Mouse (Mus musculus) midbrain, embryonic 13.5 days (tissue): ENCODE results near the gene Iqgap2. TPM values are rescaled to one million over a fixed set of nuclear protein-coding genes. Genes with fewer than 3 reads are reported as not detected.

Experiments used
- ATAC-seq: fragments of 200-750 bp; cut with Nextera tagmentation; 2 replicates; pipeline ENCODE4 v1.8.0; 2017; ENCODE audit warnings: mild to moderate bottlenecking, moderate TSS enrichment, moderate library complexity
- H3K27ac ChIP-seq: fragments of 300-500 bp; sonication (generic); 2 replicates; pipeline ENCODE4 v1.5.1; 2015; ENCODE audit warnings: inconsistent platforms, mild to moderate bottlenecking, moderate library complexity
- H3K27me3 ChIP-seq: fragments of 300-500 bp; sonication (generic); 2 replicates; pipeline ENCODE4 v1.6.1; 2015; ENCODE audit warnings: mild to moderate bottlenecking, inconsistent platforms
- H3K36me3 ChIP-seq: fragments of 300-500 bp; sonication (generic); 2 replicates; pipeline ENCODE4 v1.6.1; 2015; ENCODE audit warnings: mild to moderate bottlenecking, inconsistent platforms
- H3K4me1 ChIP-seq: fragments of 300-500 bp; sonication (generic); replicated peaks from 2 replicates; pipeline ENCODE4 v1.6.1; 2015; ENCODE audit warnings: inconsistent platforms
- H3K4me2 ChIP-seq: fragments of 300-500 bp; sonication (generic); replicated peaks from 2 replicates; pipeline ENCODE4 v1.6.1; 2015; ENCODE audit warnings: moderate library complexity, mild to moderate bottlenecking, inconsistent platforms
- H3K4me3 ChIP-seq: fragments of 300-500 bp; sonication (generic); replicated peaks from 2 replicates; pipeline ENCODE4 v1.5.1; 2015; ENCODE audit warnings: mild to moderate bottlenecking, inconsistent platforms
- H3K9ac ChIP-seq: fragments of 300-500 bp; sonication (generic); replicated peaks from 2 replicates; pipeline ENCODE4 v1.6.1; 2015; ENCODE audit warnings: mild to moderate bottlenecking, inconsistent platforms
- H3K9me3 ChIP-seq: fragments of 300-500 bp; sonication (generic); 2 replicates; pipeline ENCODE4 v1.6.1; 2016; ENCODE audit warnings: mild to moderate bottlenecking, inconsistent platforms
- WGBS: fragments of 180-500 bp; shearing (Covaris S2); methylation state at CpG from one replicate; pipeline ENCODE4 v1.1.7; 2015; 5-methylcytosine and 5-hydroxymethylcytosine counted together
- polyA plus RNA-seq: library from polyadenylated mRNA; unstranded; fragments of >200 nt; fragmentation: Nextera tagmentation; extraction: Ambion mirVana; gene quantifications from 2 replicates; pipeline ENCODE4 v1.2.1, GENCODE M21; 2015

Gene Iqgap2
- polyA plus RNA-seq, 1 experiment from 2014 or later, result 7.4 TPM

GRCm38 (mm10) chr13:95598232-95598920 lies 293.3 kb downstream of the Iqgap2 start:
- Histone ChIP-seq H3K9ac (no peak overlapping the region), H3K36me3 (peaks cover 23% of the 10 kb centered on the region), H3K4me1 (no peaks in the 10 kb centered on the region), H3K27me3 (no peaks in the 10 kb centered on the region), H3K4me2 (no peak overlapping the region), H3K4me3 (no peak overlapping the region), H3K27ac (no peak overlapping the region), H3K9me3 (no peaks in the 10 kb centered on the region)
- 91% methylated on average over 18 of the region's 18 CpGs for WGBS
- no peak for ATAC-seq

GRCm38 (mm10) chr13:95597578-95597977 lies 294.1 kb downstream of the Iqgap2 start:
- Histone ChIP-seq H3K4me3 (no peak overlapping the region), H3K27ac (no peak overlapping the region), H3K4me2 (no peak overlapping the region), H3K4me1 (no peaks in the 10 kb centered on the region), H3K9ac (no peak overlapping the region), H3K36me3 (peaks cover 15% of the 10 kb centered on the region), H3K27me3 (no peaks in the 10 kb centered on the region), H3K9me3 (no peaks in the 10 kb centered on the region)
- ATAC-seq, result no peak
- 92% methylated on average over 10 of the region's 10 CpGs for WGBS

- peaks cover 11% of the 10 kb centered on the region for H3K36me3 ChIP-seq
- H3K4me2 ChIP-seq, result no peak overlapping the region
- no peaks in the 10 kb centered on the region for H3K27me3 ChIP-seq
- no peak overlapping the region for H3K4me3 ChIP-seq
- H3K9me3 ChIP-seq, result no peaks in the 10 kb centered on the region
- 76% methylated on average over 7 of the region's 7 CpGs for WGBS
- H3K27ac ChIP-seq, result no peak overlapping the region
- H3K9ac ChIP-seq, result no peak overlapping the region
- no peak for ATAC-seq
- no peaks in the 10 kb centered on the region for H3K4me1 ChIP-seq
Observed at GRCm38 (mm10) chr13:95596689-95597088, 295.0 kb downstream of the Iqgap2 start.

DNA sequence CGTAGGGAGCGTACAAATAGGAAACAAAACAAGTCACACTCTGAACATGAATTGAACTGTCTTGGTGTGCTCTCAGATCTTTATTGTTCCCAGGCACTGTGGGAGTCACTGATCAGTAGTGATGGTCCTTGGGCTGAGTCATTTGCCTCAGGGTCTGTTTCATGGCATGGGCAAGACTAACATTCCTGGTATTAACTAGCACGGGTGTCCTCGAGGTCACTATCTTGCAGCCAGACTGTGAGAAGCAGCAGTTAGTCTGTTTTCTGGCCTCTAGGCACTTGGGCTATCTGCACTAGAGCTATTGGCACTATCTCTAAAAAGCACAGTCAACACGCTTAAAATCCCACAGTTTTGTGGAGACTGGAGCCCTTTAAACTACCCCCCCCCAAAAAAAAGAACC lies 295.8 kb downstream of the Iqgap2 start:
- no peak overlapping the region for H3K4me2 ChIP-seq
- no peaks in the 10 kb centered on the region for H3K9me3 ChIP-seq
- H3K9ac ChIP-seq, result no peak overlapping the region
- 77% methylated on average over 5 of the region's 5 CpGs for WGBS
- no peaks in the 10 kb centered on the region for H3K27me3 ChIP-seq
- no peak overlapping the region for H3K4me3 ChIP-seq
- H3K36me3 ChIP-seq, result peaks cover 4% of the 10 kb centered on the region; the same call in 1 of the 2 replicates
- no peaks in the 10 kb centered on the region for H3K4me1 ChIP-seq
- no peak for ATAC-seq
- H3K27ac ChIP-seq, result no peak overlapping the region

GRCm38 (mm10) chr13:95595411-95595810 lies 296.3 kb downstream of the Iqgap2 start:
- 93% methylated on average over 7 of the region's 7 CpGs for WGBS
- no peaks in the 10 kb centered on the region for H3K27me3 ChIP-seq
- no peak overlapping the region for H3K9ac ChIP-seq
- no peaks in the 10 kb centered on the region for H3K9me3 ChIP-seq
- no peak overlapping the region for H3K4me3 ChIP-seq
- no peak for ATAC-seq
- no peak overlapping the region for H3K4me2 ChIP-seq
- no peaks in the 10 kb centered on the region for H3K36me3 ChIP-seq
- no peaks in the 10 kb centered on the region for H3K4me1 ChIP-seq
- no peak overlapping the region for H3K27ac ChIP-seq

- WGBS, result 88% methylated on average over 10 of the region's 10 CpGs
- Histone ChIP-seq H3K27ac (no peak overlapping the region), H3K4me1 (no peaks in the 10 kb centered on the region), H3K36me3 (no peaks in the 10 kb centered on the region), H3K9me3 (no peaks in the 10 kb centered on the region), H3K4me2 (no peak overlapping the region), H3K4me3 (no peak overlapping the region), H3K9ac (no peak overlapping the region), H3K27me3 (no peaks in the 10 kb centered on the region)
- no peak for ATAC-seq
Observed at GRCm38 (mm10) chr13:95592860-95593259, 298.9 kb downstream of the Iqgap2 start.

- Histone ChIP-seq H3K4me2 (no peak overlapping the region), H3K9ac (no peak overlapping the region), H3K4me3 (no peak overlapping the region), H3K9me3 (no peaks in the 10 kb centered on the region), H3K27me3 (no peaks in the 10 kb centered on the region), H3K27ac (no peak overlapping the region), H3K4me1 (no peaks in the 10 kb centered on the region), H3K36me3 (no peaks in the 10 kb centered on the region)
- 87% methylated on average over 3 of the region's 3 CpGs for WGBS
- no peak for ATAC-seq
Observed at GRCm38 (mm10) chr13:95591606-95592005, 300.1 kb downstream of the Iqgap2 start.

GRCm38 (mm10) chr13:95587628-95588027 lies 304.1 kb downstream of the Iqgap2 start:
- Histone ChIP-seq H3K27me3 (no peaks in the 10 kb centered on the region), H3K4me1 (peaks cover 6% of the 10 kb centered on the region), H3K9ac (no peak overlapping the region), H3K27ac (no peak overlapping the region), H3K36me3 (no peaks in the 10 kb centered on the region), H3K4me3 (no peak overlapping the region), H3K4me2 (no peak overlapping the region), H3K9me3 (no peaks in the 10 kb centered on the region)
- 82% methylated on average over 4 of the region's 4 CpGs for WGBS
- no peak for ATAC-seq

- Histone ChIP-seq H3K27me3 (no peaks in the 10 kb centered on the region), H3K4me2 (no peak overlapping the region), H3K4me1 (peaks cover 6% of the 10 kb centered on the region), H3K9me3 (no peaks in the 10 kb centered on the region), H3K36me3 (no peaks in the 10 kb centered on the region), H3K4me3 (no peak overlapping the region), H3K27ac (no peak overlapping the region), H3K9ac (no peak overlapping the region)
- no peak for ATAC-seq
- 90% methylated on average over 5 of the region's 5 CpGs for WGBS
Observed at GRCm38 (mm10) chr13:95584898-95585297, 306.8 kb downstream of the Iqgap2 start.

GRCm38 (mm10) chr13:95583237-95584189 lies 308.2 kb downstream of the Iqgap2 start:
- Histone ChIP-seq H3K4me3 (no peak overlapping the region), H3K27me3 (no peaks in the 10 kb centered on the region), H3K27ac (no peak overlapping the region), H3K9me3 (no peaks in the 10 kb centered on the region), H3K4me2 (no peak overlapping the region), H3K9ac (no peak overlapping the region), H3K4me1 (peaks cover 6% of the 10 kb centered on the region), H3K36me3 (no peaks in the 10 kb centered on the region)
- ATAC-seq, result peak; percentile 83
- 56% methylated on average over 19 of the region's 19 CpGs for WGBS

DNA sequence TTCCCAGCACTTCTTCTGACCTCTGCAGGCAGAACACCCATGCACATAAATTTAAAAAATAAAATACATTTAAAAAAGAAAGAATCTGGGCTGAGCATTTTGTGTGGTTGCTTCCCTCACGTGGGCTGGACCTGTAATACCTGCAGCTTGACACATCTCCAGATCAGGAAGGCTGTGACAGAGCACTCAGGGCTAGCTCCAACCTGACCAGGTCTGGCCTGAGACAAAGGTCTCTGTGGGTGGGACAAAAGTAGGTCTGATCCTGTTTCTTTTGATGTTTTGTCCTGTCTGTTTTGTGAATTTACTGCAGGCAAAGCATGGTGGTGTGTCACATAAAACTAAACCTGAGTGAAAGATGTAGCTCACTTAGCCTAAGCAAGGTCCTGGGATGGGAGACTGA lies 309.9 kb downstream of the Iqgap2 start:
- H3K4me2 ChIP-seq, result no peak overlapping the region
- peaks cover 6% of the 10 kb centered on the region for H3K4me1 ChIP-seq
- H3K4me3 ChIP-seq, result no peak overlapping the region
- H3K9me3 ChIP-seq, result no peaks in the 10 kb centered on the region
- no peak for ATAC-seq
- H3K27ac ChIP-seq, result no peak overlapping the region
- H3K9ac ChIP-seq, result no peak overlapping the region
- H3K36me3 ChIP-seq, result no peaks in the 10 kb centered on the region
- WGBS, result 34% methylated on average over 1 of the region's 1 CpGs
- H3K27me3 ChIP-seq, result no peaks in the 10 kb centered on the region

DNA sequence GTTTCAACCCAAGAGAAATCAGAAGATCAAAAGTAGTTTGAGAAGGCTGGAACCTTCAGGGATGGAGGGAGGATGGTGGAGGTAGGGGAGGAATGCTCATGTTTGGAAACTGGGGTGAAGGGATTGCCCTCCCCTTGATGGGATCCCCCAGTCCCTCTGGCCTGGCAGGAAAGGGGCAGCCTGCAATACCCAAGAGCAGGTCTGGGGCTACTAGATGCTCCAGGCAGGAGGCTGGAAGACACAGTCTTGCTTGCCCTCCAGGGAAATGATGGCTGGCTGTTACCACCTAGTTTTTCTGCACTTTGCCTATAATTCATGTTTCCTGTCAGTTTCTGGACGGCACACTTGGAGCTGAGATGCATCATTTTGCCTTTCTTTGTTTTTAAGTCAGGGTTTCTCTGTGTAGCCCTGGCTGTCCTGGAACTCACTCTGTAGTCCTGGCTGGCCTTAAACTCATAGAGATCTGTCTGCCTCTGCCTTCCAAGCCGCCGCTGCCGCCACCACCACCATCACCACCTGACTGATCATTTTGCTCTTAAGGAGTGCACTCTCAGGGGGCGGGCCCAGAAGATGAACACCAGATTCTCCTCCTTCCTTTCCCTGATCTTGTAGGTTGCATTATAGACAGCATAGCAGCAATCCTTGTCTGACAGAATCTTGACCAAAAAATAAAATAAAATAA lies 313.6 kb downstream of the Iqgap2 start:
- ATAC-seq, result no peak
- H3K36me3 ChIP-seq, result no peaks in the 10 kb centered on the region
- no peak overlapping the region for H3K4me2 ChIP-seq
- 93% methylated on average over 5 of the region's 5 CpGs for WGBS
- H3K4me3 ChIP-seq, result no peak overlapping the region
- no peaks in the 10 kb centered on the region for H3K27me3 ChIP-seq
- no peak overlapping the region for H3K9ac ChIP-seq
- H3K27ac ChIP-seq, result no peak overlapping the region
- no peaks in the 10 kb centered on the region for H3K4me1 ChIP-seq
- no peaks in the 10 kb centered on the region for H3K9me3 ChIP-seq
